Mouse (Mus musculus) embryonic facial prominence, embryonic 15.5 days (tissue): ENCODE results near the gene Clps. TPM values are rescaled to one million over a fixed set of nuclear protein-coding genes. Genes with fewer than 3 reads are reported as not detected.

ENCODE experiments used
- ATAC-seq: fragments of 200-750 bp; cut with Nextera tagmentation; 2 replicates; pipeline ENCODE4 v1.8.0; 2017; ENCODE audit warnings: low read depth, moderate TSS enrichment; ENCODE audit not compliant: insufficient number of reproducible peaks, low FRiP score, low TSS enrichment
- H3K27ac ChIP-seq: fragments of 300-500 bp; sonication (generic); replicated peaks from 2 replicates; pipeline ENCODE4 v1.5.1; 2015; ENCODE audit warnings: mild to moderate bottlenecking, inconsistent platforms
- H3K27me3 ChIP-seq: fragments of 300-500 bp; sonication (generic); 2 replicates; pipeline ENCODE4 v1.6.1; 2015; ENCODE audit warnings: inconsistent platforms
- H3K36me3 ChIP-seq: fragments of 300-500 bp; sonication (generic); 2 replicates; pipeline ENCODE4 v1.6.1; 2015; ENCODE audit warnings: mild to moderate bottlenecking, inconsistent platforms
- H3K4me1 ChIP-seq: fragments of 300-500 bp; sonication (generic); 2 replicates; pipeline ENCODE4 v1.6.1; 2015; ENCODE audit warnings: inconsistent platforms
- H3K4me2 ChIP-seq: fragments of 300-500 bp; sonication (generic); replicated peaks from 2 replicates; pipeline ENCODE4 v1.6.1; 2015; ENCODE audit warnings: mild to moderate bottlenecking, inconsistent platforms
- H3K4me3 ChIP-seq: fragments of 300-500 bp; sonication (generic); replicated peaks from 2 replicates; pipeline ENCODE4 v1.5.1; 2015; ENCODE audit warnings: mild to moderate bottlenecking, inconsistent platforms
- H3K9ac ChIP-seq: fragments of 300-500 bp; sonication (generic); 2 replicates; pipeline ENCODE4 v1.6.1; 2015; ENCODE audit warnings: inconsistent platforms
- H3K9me3 ChIP-seq: fragments of 300-500 bp; sonication (generic); replicated peaks from 2 replicates; pipeline ENCODE4 v1.6.1; 2016; ENCODE audit warnings: inconsistent platforms
- WGBS: fragments of 180-500 bp; shearing (Covaris S2); methylation state at CpG from one replicate; pipeline ENCODE4 v1.1.7; 2015; 5-methylcytosine and 5-hydroxymethylcytosine counted together
- polyA plus RNA-seq: library from polyadenylated mRNA; unstranded; fragments of >200 nt; fragmentation: Nextera tagmentation; extraction: Ambion mirVana; gene quantifications from 2 replicates; pipeline ENCODE4 v1.2.1, GENCODE M21; 2015

Clps gene
- polyA plus RNA-seq = not detected in 2 replicates

- 85% methylated on average over 4 of the region's 4 CpGs for WGBS
These were observed at the start of gene Clps for GRCm38 (mm10) chr17:28560598-28560997. Gene Clps (minus strand): TSS chr17:28560766.

GRCm38 (mm10) chr17:28609543-28609942 lies 49.0 kb upstream of the Clps start:
- H3K27me3 ChIP-seq = no peaks in the 10 kb centered on the region
- WGBS = 75% methylated on average over 3 of the region's 3 CpGs
- H3K9ac ChIP-seq = no peak overlapping the region
- no peaks in the 10 kb centered on the region for H3K4me1 ChIP-seq
- no peak overlapping the region for H3K27ac ChIP-seq
- H3K9me3 ChIP-seq = no peaks in the 10 kb centered on the region
- peaks cover 38% of the 10 kb centered on the region for H3K36me3 ChIP-seq
- ATAC-seq = no peak
- H3K4me3 ChIP-seq = no peak overlapping the region
- H3K4me2 ChIP-seq = no peak overlapping the region

More at GRCm38 (mm10) chr17:28560598-28560997, at the start of gene Clps:
- Histone ChIP-seq H3K4me1 (peaks cover 15% of the 10 kb centered on the region), H3K9me3 (no peaks in the 10 kb centered on the region), H3K36me3 (no peaks in the 10 kb centered on the region), H3K4me2 (no peak within 1 kb of the TSS), H3K4me3 (no peak within 1 kb of the TSS), H3K27me3 (no peaks in the 10 kb centered on the region), H3K9ac (no peak within 1 kb of the TSS), H3K27ac (no peak within 1 kb of the TSS)
- ATAC-seq = no peak

- H3K4me1 ChIP-seq = no peaks in the 10 kb centered on the region
- H3K4me2 ChIP-seq = no peak overlapping the region
- H3K27me3 ChIP-seq = no peaks in the 10 kb centered on the region
- H3K9ac ChIP-seq = no peak overlapping the region
- H3K9me3 ChIP-seq = no peaks in the 10 kb centered on the region
- H3K4me3 ChIP-seq = no peak overlapping the region
- H3K27ac ChIP-seq = no peak overlapping the region
- 79% methylated on average over 9 of the region's 9 CpGs for WGBS
- no peak for ATAC-seq
- peaks cover 90% of the 10 kb centered on the region for H3K36me3 ChIP-seq
These were observed 41.1 kb upstream of the Clps start for GRCm38 (mm10) chr17:28601557-28602250.

GRCm38 (mm10) chr17:28600780-28601179 lies 40.2 kb upstream of the Clps start:
- Histone ChIP-seq H3K9me3 (no peaks in the 10 kb centered on the region), H3K4me3 (no peak overlapping the region), H3K4me2 (no peak overlapping the region), H3K36me3 (peaks cover 91% of the 10 kb centered on the region), H3K27ac (no peak overlapping the region), H3K9ac (no peak overlapping the region), H3K4me1 (no peaks in the 10 kb centered on the region), H3K27me3 (no peaks in the 10 kb centered on the region)
- WGBS = 88% methylated on average over 5 of the region's 5 CpGs
- ATAC-seq = no peak

GRCm38 (mm10) chr17:28593965-28594364 lies 33.4 kb upstream of the Clps start:
- no peak overlapping the region for H3K4me2 ChIP-seq
- 66% methylated on average over 4 of the region's 4 CpGs for WGBS
- H3K9me3 ChIP-seq = no peaks in the 10 kb centered on the region
- no peak overlapping the region for H3K9ac ChIP-seq
- H3K27me3 ChIP-seq = no peaks in the 10 kb centered on the region
- no peak overlapping the region for H3K27ac ChIP-seq
- peaks cover 80% of the 10 kb centered on the region for H3K36me3 ChIP-seq
- 0 out of 2 replicates have a peak, but pooled peaks cover 5% of the 10 kb centered on the region for H3K4me1 ChIP-seq
- H3K4me3 ChIP-seq = no peak overlapping the region
- ATAC-seq = no peak; the same call in 1 of the 2 replicates

GRCm38 (mm10) chr17:28592998-28593397 lies 32.4 kb upstream of the Clps start:
- no peaks in the 10 kb centered on the region for H3K27me3 ChIP-seq
- no peak overlapping the region for H3K4me2 ChIP-seq
- no peak overlapping the region for H3K9ac ChIP-seq
- H3K36me3 ChIP-seq = peaks cover 82% of the 10 kb centered on the region
- no peak overlapping the region for H3K4me3 ChIP-seq
- H3K4me1 ChIP-seq = 0 out of 2 replicates have a peak, but pooled peaks cover 5% of the 10 kb centered on the region
- no peak overlapping the region for H3K27ac ChIP-seq
- no peaks in the 10 kb centered on the region for H3K9me3 ChIP-seq
- WGBS = 26% methylated on average over 4 of the region's 4 CpGs
- no peak for ATAC-seq

- Histone ChIP-seq H3K4me3 (no peak overlapping the region), H3K27ac (no peak overlapping the region), H3K36me3 (peaks cover 81% of the 10 kb centered on the region), H3K9me3 (no peaks in the 10 kb centered on the region), H3K4me1 (0 out of 2 replicates have a peak, but pooled peaks cover 11% of the 10 kb centered on the region), H3K4me2 (no peak overlapping the region), H3K27me3 (no peaks in the 10 kb centered on the region), H3K9ac (no peak overlapping the region)
- ATAC-seq = no peak
- 86% methylated on average over 5 of the region's 5 CpGs for WGBS
These were observed 30.9 kb upstream of the Clps start for GRCm38 (mm10) chr17:28591476-28591875.

GRCm38 (mm10) chr17:28590596-28590995 lies 30.0 kb upstream of the Clps start:
- Histone ChIP-seq H3K27ac (no peak overlapping the region), H3K9me3 (no peaks in the 10 kb centered on the region), H3K4me2 (no peak overlapping the region), H3K36me3 (peaks cover 72% of the 10 kb centered on the region), H3K9ac (no peak overlapping the region), H3K4me3 (no peak overlapping the region), H3K4me1 (0 out of 2 replicates have a peak, but pooled peaks cover 13% of the 10 kb centered on the region), H3K27me3 (no peaks in the 10 kb centered on the region)
- ATAC-seq = no peak
- 84% methylated on average over 3 of the region's 3 CpGs for WGBS

GRCm38 (mm10) chr17:28588591-28588990 lies 28.0 kb upstream of the Clps start:
- Histone ChIP-seq H3K27me3 (no peaks in the 10 kb centered on the region), H3K9ac (no peak overlapping the region), H3K27ac (no peak overlapping the region), H3K4me1 (0 out of 2 replicates have a peak, but pooled peaks cover 12% of the 10 kb centered on the region), H3K9me3 (no peaks in the 10 kb centered on the region), H3K4me3 (no peak overlapping the region), H3K36me3 (peaks cover 66% of the 10 kb centered on the region), H3K4me2 (no peak overlapping the region)
- 82% methylated on average over 2 of the region's 2 CpGs for WGBS
- ATAC-seq = no peak

GRCm38 (mm10) chr17:28586509-28586908 lies 25.9 kb upstream of the Clps start:
- no peak overlapping the region for H3K4me2 ChIP-seq
- ATAC-seq = no peak
- H3K27me3 ChIP-seq = no peaks in the 10 kb centered on the region
- peaks cover 46% of the 10 kb centered on the region for H3K36me3 ChIP-seq
- no peak overlapping the region for H3K27ac ChIP-seq
- H3K9ac ChIP-seq = no peak overlapping the region
- no peak overlapping the region for H3K4me3 ChIP-seq
- 0 out of 2 replicates have a peak, but pooled peaks cover 7% of the 10 kb centered on the region for H3K4me1 ChIP-seq
- WGBS = 64% methylated on average over 3 of the region's 3 CpGs
- no peaks in the 10 kb centered on the region for H3K9me3 ChIP-seq

- Histone ChIP-seq H3K4me1 (0 out of 2 replicates have a peak, but pooled peaks cover 1% of the 10 kb centered on the region), H3K9ac (no peak overlapping the region), H3K27ac (no peak overlapping the region), H3K36me3 (no peaks in the 10 kb centered on the region), H3K4me2 (no peak overlapping the region), H3K27me3 (0 out of 2 replicates have a peak, but pooled peaks cover under 1% of the 10 kb centered on the region), H3K4me3 (no peak overlapping the region), H3K9me3 (no peaks in the 10 kb centered on the region)
- ATAC-seq = no peak
- 53% methylated on average over 2 of the region's 2 CpGs for WGBS
These were observed 20.5 kb upstream of the Clps start for GRCm38 (mm10) chr17:28581056-28581455.

- Histone ChIP-seq H3K4me3 (no peak overlapping the region), H3K36me3 (no peaks in the 10 kb centered on the region)
- 3% methylated on average over 9 of the region's 9 CpGs for WGBS
These were observed 19.8 kb upstream of the Clps start for GRCm38 (mm10) chr17:28580396-28580795.

More at GRCm38 (mm10) chr17:28580396-28580795, 19.8 kb upstream of the Clps start:
- H3K4me1 ChIP-seq = peaks cover 8% of the 10 kb centered on the region
- H3K27ac ChIP-seq = no peak overlapping the region
- H3K27me3 ChIP-seq = 0 out of 2 replicates have a peak, but pooled peaks cover 5% of the 10 kb centered on the region
- no peak overlapping the region for H3K4me2 ChIP-seq
- H3K9ac ChIP-seq = no peak overlapping the region
- no peaks in the 10 kb centered on the region for H3K9me3 ChIP-seq
- ATAC-seq = no peak
